Mouse (Mus musculus): ENCODE data around the gene Sdhaf4.
"Not testable (repeated sequence)": the region's sequence is repeated elsewhere in the genome, so short reads cannot be mapped to it uniquely, and the experiment has no call there.

Gene Sdhaf4

DNA sequence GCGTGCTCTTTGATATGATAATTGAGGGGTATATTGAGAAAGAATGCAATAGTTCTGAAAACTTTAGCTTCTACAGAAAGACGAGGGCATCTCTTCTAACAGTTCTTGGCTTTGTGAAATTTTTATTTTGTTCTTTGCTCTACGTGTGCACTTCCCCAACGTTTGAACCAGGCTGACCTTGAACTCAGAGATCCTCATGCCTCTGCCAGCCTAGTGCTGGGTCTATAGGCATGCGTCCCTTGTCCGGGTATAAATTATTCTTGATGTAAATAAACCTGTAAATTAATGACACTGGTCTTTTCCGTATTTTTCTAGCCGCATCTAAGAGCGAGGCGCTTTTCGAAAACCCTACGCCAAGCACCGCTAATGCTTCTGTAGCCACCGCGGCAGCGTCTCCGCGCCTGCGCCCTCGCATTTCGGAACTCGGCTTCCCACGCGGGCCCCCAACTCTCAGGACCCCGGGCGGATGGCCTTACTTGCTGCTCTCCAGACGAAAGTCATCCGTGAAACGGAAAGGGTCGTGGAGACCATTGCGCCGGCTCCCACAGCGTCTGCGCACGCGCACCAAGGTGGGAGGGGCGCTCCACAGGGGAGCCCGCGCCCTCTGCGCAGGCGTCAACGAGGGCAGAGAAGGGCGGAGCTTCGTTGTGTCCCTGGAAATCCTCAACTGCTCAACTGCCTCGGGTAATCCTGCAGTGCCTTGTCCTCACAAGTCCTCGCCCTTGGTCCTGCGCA is at the start of gene Sdhaf4:
Gene Sdhaf4, minus strand, starts transcription at position 587 of the 735 bp plus-strand sequence.
- peak; percentile 84 to 86 for DNase-seq (ENCODE audit: low spot score in 2 of 2)

GRCm38 (mm10) chr1:24046730-24047510 is 41.5 kb upstream of the Sdhaf4 start:
- DNase-seq (ENCODE audit: low spot score in 2 of 2): no peak

DNA sequence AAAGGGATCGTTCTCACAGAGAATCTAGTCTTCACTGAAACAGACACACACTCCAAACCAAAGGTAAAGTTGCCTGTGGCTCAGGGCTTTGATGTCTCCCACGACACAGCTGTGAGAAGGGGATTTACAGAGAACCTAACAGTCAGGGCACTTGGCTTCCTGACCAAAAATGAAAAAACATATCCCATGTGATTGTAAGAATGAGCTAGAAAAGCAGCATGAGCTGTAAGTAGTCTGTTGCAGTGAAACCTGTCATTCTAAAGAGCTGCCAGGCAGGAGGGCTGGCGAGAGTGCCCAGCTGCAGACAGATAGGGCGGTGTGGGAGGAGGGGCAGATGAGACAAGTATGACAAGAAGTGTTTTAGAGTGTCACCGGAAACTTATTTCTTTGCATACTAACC is 40.2 kb upstream of the Sdhaf4 start:
- DNase-seq (ENCODE audit: low spot score in 2 of 2): no peak

DNA sequence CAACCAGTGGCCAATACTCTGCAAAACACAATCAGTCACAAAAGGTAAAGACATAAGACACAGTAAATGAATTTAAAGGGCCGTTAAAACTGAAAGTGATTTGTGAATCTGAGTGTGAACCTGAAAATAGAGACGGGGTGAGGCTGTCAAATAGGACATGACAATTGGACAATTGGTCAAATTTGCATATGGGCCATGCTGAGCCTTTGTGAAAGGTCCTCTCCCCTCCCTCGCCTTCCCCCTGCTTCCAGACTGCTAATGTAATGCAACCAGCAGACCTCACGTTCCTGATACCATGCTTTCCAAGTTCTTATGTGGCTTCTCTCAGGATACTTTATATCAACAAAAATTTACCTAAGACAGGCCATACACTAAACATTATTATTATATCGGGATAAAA is 37.6 kb upstream of the Sdhaf4 start:
- DNase-seq (ENCODE audit: low spot score in 2 of 2): no peak

DNA sequence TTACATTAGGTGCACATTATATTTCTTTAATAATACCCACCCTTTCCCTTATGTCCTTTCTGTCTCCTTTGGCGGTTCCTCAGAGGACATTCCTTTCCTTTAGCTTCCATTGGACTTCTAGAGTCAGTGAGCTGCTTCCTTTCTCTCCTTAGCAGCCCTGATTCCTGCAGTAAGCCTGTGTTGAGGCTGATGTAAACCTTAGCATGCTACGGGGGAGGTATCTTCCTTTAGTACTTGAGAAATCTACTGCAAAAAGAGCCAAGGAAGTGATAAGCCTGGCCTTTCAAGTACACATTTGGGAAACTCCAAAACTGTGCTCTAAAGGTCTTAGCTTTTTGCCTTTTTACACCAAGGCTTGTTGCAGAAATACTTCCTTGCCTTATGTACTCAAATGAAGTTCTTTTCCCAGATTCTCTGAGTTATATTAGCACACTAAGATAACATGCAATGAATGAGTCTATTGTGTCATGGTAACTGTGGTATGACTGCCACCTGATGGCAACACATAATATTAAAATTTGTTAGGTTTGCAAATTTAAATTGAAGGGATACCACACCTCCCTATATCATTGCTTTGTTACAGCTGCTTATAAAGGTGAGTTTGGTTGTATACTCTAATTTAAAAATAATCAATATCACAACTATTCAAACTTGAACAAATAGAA is 28.4 kb upstream of the Sdhaf4 start:
- DNase-seq (ENCODE audit: low spot score in 2 of 2): no peak

DNA sequence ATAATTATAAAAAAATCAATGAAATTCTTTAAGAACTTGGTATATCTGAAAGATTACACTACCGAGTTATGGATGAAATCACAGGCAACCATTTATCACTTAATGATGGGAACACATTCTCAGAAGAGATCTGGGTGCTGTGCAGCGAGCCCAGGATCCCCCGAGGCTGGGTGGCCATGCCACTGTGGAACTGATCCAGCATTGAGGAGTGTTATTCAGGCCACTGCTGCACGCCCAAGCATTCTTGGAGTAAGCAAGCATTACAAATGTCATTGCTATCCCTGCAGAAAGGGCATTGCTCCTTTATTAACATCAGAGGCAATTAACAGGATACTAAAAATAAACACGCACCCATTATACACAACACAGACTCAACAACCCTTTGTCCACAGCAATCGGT is 5.4 kb upstream of the Sdhaf4 start:
- no peak for DNase-seq (ENCODE audit: low spot score in 2 of 2)

GRCm38 (mm10) chr1:24010016-24010415 is 4.6 kb upstream of the Sdhaf4 start:
- no peak for DNase-seq (ENCODE audit: low spot score in 2 of 2)

DNA sequence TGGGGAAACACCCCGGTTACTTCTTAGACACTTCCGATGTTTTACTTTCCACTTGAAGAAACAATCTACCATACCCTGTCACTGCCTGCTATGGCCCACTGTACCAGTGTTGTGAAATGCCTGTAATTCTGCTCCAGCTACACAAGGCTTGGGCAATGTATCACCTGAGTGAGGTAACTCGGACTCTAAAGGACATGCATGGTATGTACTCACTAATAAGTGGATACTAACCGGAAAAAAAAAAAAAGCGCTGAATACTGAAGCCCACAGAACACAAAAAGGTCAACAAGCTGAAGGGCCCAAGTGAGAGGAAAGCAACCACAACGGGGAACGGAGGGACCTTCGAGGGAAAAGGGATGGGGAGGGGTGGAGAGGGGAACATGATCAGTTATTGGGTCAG is 2.2 kb upstream of the Sdhaf4 start:
- no peak for DNase-seq (ENCODE audit: low spot score in 2 of 2)

- no peak for DNase-seq (ENCODE audit: low spot score in 2 of 2)
These were observed 6.1 kb downstream of the Sdhaf4 start for GRCm38 (mm10) chr1:23999318-23999717.

DNA sequence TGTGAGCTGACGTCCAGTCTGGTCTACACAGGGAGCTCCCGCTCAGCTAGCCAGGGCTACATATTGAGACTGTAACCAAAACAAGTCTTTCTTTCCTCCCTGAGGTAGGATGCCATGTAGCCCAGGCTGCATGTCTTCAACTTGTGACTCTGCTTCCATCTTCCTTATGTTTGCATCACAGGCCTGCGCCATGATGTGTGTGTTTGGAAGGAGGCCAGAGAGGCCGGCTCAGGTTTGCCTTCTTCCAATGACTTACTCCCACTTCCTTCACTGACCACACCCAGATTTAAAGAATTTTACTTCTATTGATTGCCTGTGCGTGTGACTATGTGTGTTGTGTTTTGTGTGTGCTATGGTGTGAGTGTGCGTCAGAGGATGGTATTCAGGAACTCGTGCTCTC is 6.6 kb downstream of the Sdhaf4 start:
- no peak for DNase-seq (ENCODE audit: low spot score in 2 of 2)

DNA sequence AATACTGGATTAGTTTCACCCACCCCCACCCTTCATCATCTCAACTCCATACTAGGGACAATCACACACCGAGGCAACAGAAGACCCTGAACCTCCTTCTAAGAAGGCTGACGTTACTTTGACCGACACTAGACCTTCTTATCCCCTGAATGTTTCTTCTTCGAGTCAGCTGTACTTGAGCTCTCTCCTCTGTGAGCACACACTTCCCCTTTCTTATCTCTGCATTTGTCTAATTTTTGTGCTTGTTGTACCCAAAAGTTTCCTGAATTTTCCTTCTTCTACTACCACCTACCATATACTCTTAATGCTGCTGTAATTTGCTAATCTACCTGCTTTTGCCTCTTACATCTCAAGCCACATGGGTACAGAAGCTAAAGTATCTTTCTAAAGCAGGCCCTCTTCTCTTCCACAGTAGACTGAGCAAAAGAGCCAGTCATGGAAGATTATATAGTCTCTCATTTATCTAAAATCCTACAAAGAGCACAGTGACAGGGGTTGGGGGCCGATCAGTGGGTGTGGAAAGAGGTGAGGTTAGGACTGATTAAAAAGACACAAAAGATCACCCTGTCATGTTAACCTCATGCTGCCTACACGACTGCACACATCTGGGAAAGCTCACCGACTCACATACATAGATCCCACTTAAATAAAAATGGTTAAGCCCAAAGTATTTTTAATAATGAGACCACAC is 7.2 kb downstream of the Sdhaf4 start:
- DNase-seq (ENCODE audit: low spot score in 2 of 2): no peak

- no peak for DNase-seq (ENCODE audit: low spot score in 2 of 2)
These were observed 8.0 kb downstream of the Sdhaf4 start for GRCm38 (mm10) chr1:23997493-23997892.

DNA sequence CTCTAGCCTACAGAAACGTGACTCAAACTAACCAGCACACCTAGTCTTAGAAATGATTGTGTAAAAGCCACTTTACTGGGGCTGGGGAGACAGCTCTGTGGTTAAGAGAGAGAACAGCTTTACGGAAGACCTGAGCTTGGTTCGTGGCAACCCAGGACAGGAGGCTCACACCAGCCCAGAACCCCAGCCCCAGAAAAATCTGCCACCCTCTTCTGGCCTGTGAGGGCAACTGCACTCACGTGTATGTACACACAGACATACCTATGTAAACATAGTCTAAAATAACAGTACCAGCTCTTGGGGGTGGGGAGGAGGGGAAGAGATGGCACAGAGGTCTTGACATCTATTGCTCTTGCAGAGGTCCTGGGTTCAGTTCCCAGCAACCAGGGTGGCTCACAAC is 10.0 kb downstream of the Sdhaf4 start:
- DNase-seq (ENCODE audit: low spot score in 2 of 2): no peak

- DNase-seq (ENCODE audit: low spot score in 2 of 2): no peak
These were observed 22.3 kb downstream of the Sdhaf4 start for GRCm38 (mm10) chr1:23983118-23983517.

- DNase-seq (ENCODE audit: low spot score in 2 of 2): no peak
These were observed 27.2 kb downstream of the Sdhaf4 start for GRCm38 (mm10) chr1:23978281-23978680.

- DNase-seq (ENCODE audit: low spot score in 2 of 2): not testable (repeated sequence)
These were observed 34.3 kb downstream of the Sdhaf4 start for GRCm38 (mm10) chr1:23971159-23971558.

DNA sequence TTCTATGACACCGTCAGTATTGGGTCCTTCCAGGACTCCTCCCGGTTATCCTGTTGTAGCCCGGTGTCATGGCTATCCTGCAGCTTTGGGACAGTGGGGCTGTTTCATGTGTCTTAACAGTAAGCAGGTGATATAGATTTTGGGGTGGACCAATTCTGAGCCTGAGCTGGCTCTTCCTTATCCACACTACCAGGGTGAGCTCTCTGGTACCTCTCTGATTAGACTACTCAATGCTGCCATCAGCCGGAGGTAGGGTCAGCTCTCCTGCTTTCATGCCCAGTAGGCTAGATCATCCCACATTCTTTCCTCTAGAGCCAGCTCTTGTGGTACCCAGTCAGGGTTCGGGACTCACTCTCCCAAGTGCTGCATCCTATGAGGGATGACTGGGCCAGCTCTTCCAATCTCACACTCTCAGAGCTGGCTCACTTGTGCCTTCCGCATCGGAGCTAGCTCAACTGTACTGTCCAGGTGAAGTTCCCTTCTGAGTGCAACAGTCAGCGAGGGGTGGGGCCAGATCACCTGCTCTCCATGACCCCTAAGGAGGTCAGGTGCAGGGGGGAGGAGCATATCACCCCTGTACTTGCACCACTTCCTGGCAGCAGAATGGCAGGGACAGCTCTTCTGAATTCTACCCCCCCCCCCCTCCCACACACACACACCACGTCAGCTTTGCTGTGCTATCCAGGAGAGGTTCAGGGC is 37.3 kb downstream of the Sdhaf4 start:
- no peak for DNase-seq (ENCODE audit: low spot score in 2 of 2)

DNA sequence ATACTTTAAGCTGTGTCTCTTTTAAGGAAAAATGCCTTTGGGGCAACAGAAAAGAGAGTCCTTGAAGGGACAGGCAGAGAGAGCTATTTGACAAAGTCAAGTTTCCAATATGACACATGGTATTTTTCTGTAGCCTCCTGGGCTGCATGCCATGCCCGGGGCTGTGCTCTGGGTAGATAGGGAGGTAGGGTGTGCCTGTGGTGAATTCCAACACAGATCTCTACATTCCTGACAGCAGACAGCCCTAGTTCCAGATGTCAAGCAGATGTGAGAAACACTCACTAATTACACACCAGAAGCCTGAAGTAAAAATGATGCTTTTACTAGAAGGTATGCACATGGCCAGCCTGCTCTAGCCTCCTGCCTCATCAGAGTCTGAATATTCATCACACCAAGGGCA is 39.2 kb downstream of the Sdhaf4 start:
- no peak for DNase-seq (ENCODE audit: low spot score in 2 of 2)

GRCm38 (mm10) chr1:23959415-23959732 is 46.1 kb downstream of the Sdhaf4 start:
- no peak for DNase-seq (ENCODE audit: low spot score in 2 of 2)

GRCm38 (mm10) chr1:23958668-23959414 is 46.6 kb downstream of the Sdhaf4 start:
- no peak for DNase-seq (ENCODE audit: low spot score in 2 of 2)

GRCm38 (mm10) chr1:23958101-23958500 is 47.4 kb downstream of the Sdhaf4 start:
- no peak for DNase-seq (ENCODE audit: low spot score in 2 of 2)
